Mouse (Mus musculus) testis, adult 2 months (tissue): ENCODE results near the gene Adamts13.

ENCODE experiments used
- CTCF ChIP-seq: fragments of 200-500 bp; IDR thresholded peaks from 2 replicates; pipeline ENCODE4 v1.5.1; 2012; ENCODE audit warnings: low read depth, mild to moderate bottlenecking, inconsistent platforms, low read length, moderate library complexity; ENCODE audit not compliant: control insufficient read depth, insufficient read depth, insufficient replicate concordance
- POLR2A ChIP-seq: fragments of 200-500 bp; IDR thresholded peaks from 2 replicates; pipeline ENCODE4 v1.6.1; 2012; ENCODE audit warnings: low read depth, mild to moderate bottlenecking, inconsistent platforms, low read length, moderate library complexity; ENCODE audit not compliant: control insufficient read depth

GRCm38 (mm10) chr2:26967262-26967661 is 6.0 kb upstream of the Adamts13 start:
- no peak for TF ChIP-seq CTCF
- TF ChIP-seq POLR2A = no peak
